Mouse (Mus musculus): Measurements from ENCODE around the gene Sec14l3. TPM values are rescaled to one million over a fixed set of nuclear protein-coding genes. Genes with fewer than 3 reads are reported as not detected.
"Not testable (repeated sequence)": the region's sequence is repeated elsewhere in the genome, so short reads cannot be mapped to it uniquely, and the experiment has no call there.

The Sec14l3 gene
- total RNA-seq (2015; ENCODE audit: low replicate concordance): not detected in 2 replicates
- total RNA-seq (2017; ENCODE audit: low replicate concordance): not detected in 2 replicates

- ATAC-seq (replicated peaks; ENCODE audit: low FRiP score, poor library complexity, severe bottlenecking): no peak
Observed at GRCm38 (mm10) chr11:4064627-4065122, at the start of gene Sec14l3. Sec14l3 (plus strand) TSS chr11:4064841.

GRCm38 (mm10) chr11:4015796-4016195 is 48.8 kb upstream of the Sec14l3 start:
- ATAC-seq (replicated peaks; ENCODE audit: low FRiP score, poor library complexity, severe bottlenecking): not testable (repeated sequence)

GRCm38 (mm10) chr11:4022111-4022510 is 42.5 kb upstream of the Sec14l3 start:
- not testable (repeated sequence) for ATAC-seq (replicated peaks; ENCODE audit: low FRiP score, poor library complexity, severe bottlenecking)

- ATAC-seq (replicated peaks; ENCODE audit: low FRiP score, poor library complexity, severe bottlenecking): no peak
Observed at GRCm38 (mm10) chr11:4023321-4023720, 41.3 kb upstream of the Sec14l3 start.

GRCm38 (mm10) chr11:4027066-4027465 is 37.6 kb upstream of the Sec14l3 start:
- ATAC-seq (replicated peaks; ENCODE audit: low FRiP score, poor library complexity, severe bottlenecking): no peak

- ATAC-seq (replicated peaks; ENCODE audit: low FRiP score, poor library complexity, severe bottlenecking): no peak
Observed at GRCm38 (mm10) chr11:4027561-4028334, 36.9 kb upstream of the Sec14l3 start.

- no peak for ATAC-seq (replicated peaks; ENCODE audit: low FRiP score, poor library complexity, severe bottlenecking)
Observed at GRCm38 (mm10) chr11:4029343-4029742, 35.3 kb upstream of the Sec14l3 start.

GRCm38 (mm10) chr11:4031126-4031941 is 33.3 kb upstream of the Sec14l3 start, which contains the start of gene Sec14l4:
Sec14l4 (plus strand) TSS chr11:4031462.
- ATAC-seq (replicated peaks; ENCODE audit: low FRiP score, poor library complexity, severe bottlenecking): no peak

GRCm38 (mm10) chr11:4031961-4032360 is 32.7 kb upstream of the Sec14l3 start:
- no peak for ATAC-seq (replicated peaks; ENCODE audit: low FRiP score, poor library complexity, severe bottlenecking)

- ATAC-seq (replicated peaks; ENCODE audit: low FRiP score, poor library complexity, severe bottlenecking): no peak
Observed at GRCm38 (mm10) chr11:4033471-4033870, 31.2 kb upstream of the Sec14l3 start.

- ATAC-seq (replicated peaks; ENCODE audit: low FRiP score, poor library complexity, severe bottlenecking): no peak
Observed at GRCm38 (mm10) chr11:4034169-4034568, 30.5 kb upstream of the Sec14l3 start.

GRCm38 (mm10) chr11:4035116-4035892 is 29.3 kb upstream of the Sec14l3 start:
- no peak for ATAC-seq (replicated peaks; ENCODE audit: low FRiP score, poor library complexity, severe bottlenecking)

- ATAC-seq (replicated peaks; ENCODE audit: low FRiP score, poor library complexity, severe bottlenecking): no peak
Observed at GRCm38 (mm10) chr11:4035916-4036315, 28.7 kb upstream of the Sec14l3 start.

GRCm38 (mm10) chr11:4036365-4037084 is 28.1 kb upstream of the Sec14l3 start:
- ATAC-seq (replicated peaks; ENCODE audit: low FRiP score, poor library complexity, severe bottlenecking): no peak

GRCm38 (mm10) chr11:4039951-4040350 is 24.7 kb upstream of the Sec14l3 start:
- no peak for ATAC-seq (replicated peaks; ENCODE audit: low FRiP score, poor library complexity, severe bottlenecking)

- ATAC-seq (replicated peaks; ENCODE audit: low FRiP score, poor library complexity, severe bottlenecking): no peak
Observed at GRCm38 (mm10) chr11:4041123-4041625, 23.5 kb upstream of the Sec14l3 start.

- ATAC-seq (replicated peaks; ENCODE audit: low FRiP score, poor library complexity, severe bottlenecking): no peak
Observed at GRCm38 (mm10) chr11:4043081-4043480, 21.6 kb upstream of the Sec14l3 start.

- no peak for ATAC-seq (replicated peaks; ENCODE audit: low FRiP score, poor library complexity, severe bottlenecking)
Observed at GRCm38 (mm10) chr11:4046526-4046925, 18.1 kb upstream of the Sec14l3 start.

- no peak for ATAC-seq (replicated peaks; ENCODE audit: low FRiP score, poor library complexity, severe bottlenecking)
Observed at GRCm38 (mm10) chr11:4047766-4048165, 16.9 kb upstream of the Sec14l3 start.

Data from erythroid progenitor cell, adult 5-6 weeks (primary cell).